Mouse (Mus musculus): Measurements from ENCODE around the gene Rabgap1l.

- TF ChIP-seq POLR2A (IDR thresholded peaks at IDR 0.05; ENCODE audit: control insufficient read depth, low read depth, low read length), result no peak
- TF ChIP-seq CTCF (IDR thresholded peaks at IDR 0.05; ENCODE audit: control insufficient read depth, insufficient read depth, insufficient replicate concordance, low read depth, low read length), result no peak
Observed at GRCm38 (mm10) chr1:160330828-160331227, 462.2 kb downstream of the Rabgap1l start.
